Mouse (Mus musculus): ENCODE measurements around the gene Grb2.

Grb2 gene

GRCm38 (mm10) chr11:115608421-115609399, 99.7 kb downstream of the Grb2 start:
- DNase-seq (ENCODE audit: low spot score in 2 of 2), result no peak

- DNase-seq (ENCODE audit: low spot score in 2 of 2), result no peak
Measured at GRCm38 (mm10) chr11:115606733-115607132, 101.7 kb downstream of the Grb2 start.

GRCm38 (mm10) chr11:115604304-115604696, 104.1 kb downstream of the Grb2 start:
- DNase-seq (ENCODE audit: low spot score in 2 of 2), result no peak

- peak; percentile 90 to 92 for DNase-seq (ENCODE audit: low spot score in 2 of 2)
Measured at GRCm38 (mm10) chr11:115603476-115604303, 104.7 kb downstream of the Grb2 start, which contains the start of the genes Mrps7 and Gga3. Gene Mrps7 (plus strand): TSS chr11:115603925. Gene Gga3 (minus strand): TSS chr11:115604051.

- DNase-seq (ENCODE audit: low spot score in 2 of 2), result no peak
Measured at GRCm38 (mm10) chr11:115603128-115603475, 105.3 kb downstream of the Grb2 start.

GRCm38 (mm10) chr11:115601174-115601573, 107.2 kb downstream of the Grb2 start:
- no peak for DNase-seq (ENCODE audit: low spot score in 2 of 2)

- no peak for DNase-seq (ENCODE audit: low spot score in 2 of 2)
Measured at GRCm38 (mm10) chr11:115600743-115601142, 107.7 kb downstream of the Grb2 start.

GRCm38 (mm10) chr11:115599722-115600121, 108.7 kb downstream of the Grb2 start:
- DNase-seq (ENCODE audit: low spot score in 2 of 2), result no peak

- DNase-seq (ENCODE audit: low spot score in 2 of 2), result no peak
Measured at GRCm38 (mm10) chr11:115598309-115598708, 110.1 kb downstream of the Grb2 start.

GRCm38 (mm10) chr11:115595209-115595608, 113.2 kb downstream of the Grb2 start:
- no peak for DNase-seq (ENCODE audit: low spot score in 2 of 2)

All from urinary bladder, postnatal 4 days (tissue).